Comparison of ENCODE assay signal across 26 mouse cellular contexts in genomic region chr8:84297029-84297785, GRCm38 (mm10). TPM values are rescaled to one million over a fixed set of nuclear protein-coding genes. Genes with fewer than 3 reads are reported as not detected.
DNase-seq lines count a peak whose midpoint lies in the region; ATAC-seq and TF ChIP-seq lines count a peak whose summit lies in the region.
"Had no signal": no experiment of that assay in that cellular context is flagged by ENCODE, and none has a peak within 500 bp of the region (broad histone marks: within the 10 kb centered on the region; RNA-seq: fewer than 3 reads in every experiment).

No protein-coding gene starts in this region.

- DNase-seq in heart, adult 11 months, result peak; percentile 53
- no peak for DNase-seq in heart, postnatal 36 days
- DNase-seq in R1 (ENCODE audit: low read depth, low spot score), result peak; percentile 62
- DNase-seq in brain, adult 2 months (ENCODE audit: low read depth, low spot score), result peak; percentile 29
- no peak for DNase-seq in adrenal gland, postnatal 10 days
- no peak for DNase-seq in embryo, embryonic 10.5 days (ENCODE audit: low spot score)
- DNase-seq: adrenal gland, adult 8-10 months; adrenal gland, postnatal 25 days; cerebellum, adult 11 months; cerebellum, adult 18-20 months; cerebellum, adult 8-10 months; cerebellum, adult 9-11 months; cerebellum, postnatal 14 days; cerebellum, postnatal 36 days; gastrocnemius, adult 2 months had no signal

- intact Hi-C loops in heart, postnatal 36 days (cut with DNase I), result loop anchor here (10.0 kb wide), 2 partner anchors 218 to 258 kb away; no protein-coding TSS in a partner anchor

- no peak for TF ChIP-seq CTCF in ES-Bruce4 (IDR thresholded peaks at IDR 0.05; ENCODE audit: low read depth, low read length)

- peaks cover 4% of the 10 kb centered on the region for H3K4me1 ChIP-seq in ES-Bruce4 (ENCODE audit: control insufficient read depth, insufficient read depth, low read length)
- H3K4me1 ChIP-seq: embryonic facial prominence, embryonic 10.5 days; embryonic facial prominence, embryonic 12.5 days; forebrain, embryonic 10.5 days; forebrain, embryonic 12.5 days had no signal

- no peak for TF ChIP-seq POLR2A in ES-Bruce4 (IDR thresholded peaks at IDR 0.05; ENCODE audit: insufficient read depth, low read length)

- no peak for ATAC-seq in erythroid progenitor cell, adult 5-6 weeks (replicated peaks; ENCODE audit: low FRiP score, poor library complexity, severe bottlenecking)
- ATAC-seq: activated CD4-positive, CD25-positive, alpha-beta regulatory T cell, adult 4 months; forebrain, embryonic 14.5 days; forebrain, embryonic 16.5 days; Patski had no signal

- H3K9ac ChIP-seq in ES-Bruce4 (ENCODE audit: low read depth, poor library complexity, severe bottlenecking), result no peak overlapping the region
- H3K9ac ChIP-seq: embryonic facial prominence, embryonic 12.5 days; forebrain, embryonic 12.5 days had no signal

- no peaks in the 10 kb centered on the region for H3K36me3 ChIP-seq in ES-Bruce4 (ENCODE audit: control insufficient read depth, insufficient read depth, low read length, poor library complexity, severe bottlenecking)
- H3K36me3 ChIP-seq: embryonic facial prominence, embryonic 10.5 days; embryonic facial prominence, embryonic 12.5 days; forebrain, embryonic 10.5 days; forebrain, embryonic 12.5 days; G1E had no signal

- no peak overlapping the region for H3K4me3 ChIP-seq in ES-Bruce4 (ENCODE audit: low read depth, low read length)
- H3K4me3 ChIP-seq: embryonic facial prominence, embryonic 10.5 days; embryonic facial prominence, embryonic 12.5 days; forebrain, embryonic 10.5 days; forebrain, embryonic 12.5 days; gastrocnemius, adult 2 months had no signal

- H3K27ac ChIP-seq in ES-Bruce4 (ENCODE audit: insufficient read depth, low read length), result peak overlapping the region; percentile 28; the same call in 1 of the 2 replicates
- H3K27ac ChIP-seq: embryonic facial prominence, embryonic 10.5 days; embryonic facial prominence, embryonic 12.5 days; forebrain, embryonic 10.5 days; forebrain, embryonic 12.5 days; gastrocnemius, adult 2 months had no signal

- H3K27me3 ChIP-seq in ES-Bruce4 (ENCODE audit: control insufficient read depth, insufficient read depth, low read length, poor library complexity, severe bottlenecking), result no peaks in the 10 kb centered on the region
- H3K27me3 ChIP-seq: embryonic facial prominence, embryonic 12.5 days; forebrain, embryonic 12.5 days had no signal

- H3K9me3 ChIP-seq in ES-Bruce4 (replicated peaks; ENCODE audit: control insufficient read depth, insufficient read depth, low read length, poor library complexity, severe bottlenecking), result peaks cover 4% of the 10 kb centered on the region; the same call in 1 of the 2 replicates
- H3K9me3 ChIP-seq: embryonic facial prominence, embryonic 10.5 days; embryonic facial prominence, embryonic 12.5 days; forebrain, embryonic 10.5 days; forebrain, embryonic 12.5 days; G1E had no signal

- no peak for TF ChIP-seq EP300 in ES-Bruce4 (IDR thresholded peaks at IDR 0.05; ENCODE audit: insufficient read depth, low read depth, low read length)

RNA-seq across cellular contexts. Expression of gene Ccdc130, which starts 27.0 kb away (rescaled TPM):
- total RNA-seq in heart, postnatal 36 days (2021), result 10 to 100 TPM in 1 of 2 experiments, 1 to 10 TPM in 1; 7.5 to 11.0 TPM
- 21.3 and 25.7 TPM in 2 replicates for polyA plus RNA-seq in ES-Bruce4 (2011; ENCODE audit: insufficient read depth, insufficient read length, low read depth, missing spikeins)
- 12.6 and 15.9 TPM in 2 replicates for total RNA-seq in erythroid progenitor cell, adult 5-6 weeks (2015; ENCODE audit: low replicate concordance)
- total RNA-seq in erythroid progenitor cell, adult 5-6 weeks (2017; ENCODE audit: low replicate concordance), result 3.3 and 24.4 TPM in 2 replicates
- 10 to 100 TPM; 14.2 to 16.5 TPM for total RNA-seq in adrenal gland, postnatal 10 days (2021)

RNA-seq across cellular contexts. Expression of gene Mri1, which starts 40.1 kb away (rescaled TPM):
- 10 to 100 TPM; 10.1 to 12.3 TPM for total RNA-seq in heart, postnatal 36 days (2021)
- polyA plus RNA-seq in ES-Bruce4 (2011; ENCODE audit: insufficient read depth, insufficient read length, low read depth, missing spikeins), result 37.1 and 38.0 TPM in 2 replicates
- 6.7 and 7.2 TPM in 2 replicates for total RNA-seq in erythroid progenitor cell, adult 5-6 weeks (2015; ENCODE audit: low replicate concordance)
- 3.6 and 4.8 TPM in 2 replicates for total RNA-seq in erythroid progenitor cell, adult 5-6 weeks (2017; ENCODE audit: low replicate concordance)
- total RNA-seq in adrenal gland, postnatal 10 days (2021), result 10 to 100 TPM; 28.0 to 34.4 TPM

RNA-seq across cellular contexts. Expression of gene D8Ertd738e, which starts 47.7 kb away (rescaled TPM):
- total RNA-seq in heart, postnatal 36 days (2021), result 100 to 1,000 TPM; 231 to 232 TPM
- polyA plus RNA-seq in ES-Bruce4 (2011; ENCODE audit: insufficient read depth, insufficient read length, low read depth, missing spikeins), result 90.6 and 92.0 TPM in 2 replicates
- total RNA-seq in erythroid progenitor cell, adult 5-6 weeks (2015; ENCODE audit: low replicate concordance), result 57.3 and 58.3 TPM in 2 replicates
- 39.9 and 46.1 TPM in 2 replicates for total RNA-seq in erythroid progenitor cell, adult 5-6 weeks (2017; ENCODE audit: low replicate concordance)
- 100 to 1,000 TPM; 210 to 233 TPM for total RNA-seq in adrenal gland, postnatal 10 days (2021)

Comparison
In these comparisons a context has a peak if more than half of its experiments do, and no peak if none do; other contexts are left out.
1. DNase-seq: peak in heart, adult 11 months (single experiment), R1 (single experiment) and brain, adult 2 months (single experiment); none in heart, postnatal 36 days (0 of 2), adrenal gland, postnatal 10 days (single experiment) and embryo, embryonic 10.5 days (single experiment).